Mouse (Mus musculus) layer of hippocampus, adult 11-12 months (tissue): ENCODE results near the gene Gm19402.
"Not testable (repeated sequence)": the region's sequence is repeated elsewhere in the genome, so short reads cannot be mapped to it uniquely, and the experiment has no call there.

Source experiments
- DNase-seq: peaks from one replicate; pipeline ENCODE4 v3.0.0; 2022; ENCODE audit warnings: low spot score

The Gm19402 gene

DNA sequence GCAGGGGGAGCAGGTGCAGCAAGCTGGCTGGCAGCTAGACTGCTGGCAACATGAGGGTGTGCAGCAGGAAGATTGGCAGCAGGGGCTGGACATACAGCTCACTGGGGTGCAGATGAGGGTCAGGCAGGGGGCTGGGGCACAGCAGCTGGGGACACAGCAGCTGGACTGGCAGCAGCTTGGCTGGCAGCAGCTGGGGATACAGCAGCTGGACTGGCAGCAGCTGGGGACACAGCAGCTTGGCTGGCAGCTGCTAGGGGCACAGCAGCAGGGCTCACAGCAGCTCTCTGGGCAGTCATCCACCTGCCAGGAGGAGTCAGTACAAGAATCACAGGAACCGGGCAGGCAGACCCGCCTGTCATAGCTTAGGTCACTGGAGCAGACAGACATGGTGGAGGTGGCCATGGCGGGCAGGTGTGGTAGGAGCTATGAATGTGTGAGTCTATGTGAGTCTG lies at the start of gene Gm19402:
Gm19402 (minus strand) TSS at position 402 of the 452 bp plus-strand sequence.
- not testable (repeated sequence) for DNase-seq

DNA sequence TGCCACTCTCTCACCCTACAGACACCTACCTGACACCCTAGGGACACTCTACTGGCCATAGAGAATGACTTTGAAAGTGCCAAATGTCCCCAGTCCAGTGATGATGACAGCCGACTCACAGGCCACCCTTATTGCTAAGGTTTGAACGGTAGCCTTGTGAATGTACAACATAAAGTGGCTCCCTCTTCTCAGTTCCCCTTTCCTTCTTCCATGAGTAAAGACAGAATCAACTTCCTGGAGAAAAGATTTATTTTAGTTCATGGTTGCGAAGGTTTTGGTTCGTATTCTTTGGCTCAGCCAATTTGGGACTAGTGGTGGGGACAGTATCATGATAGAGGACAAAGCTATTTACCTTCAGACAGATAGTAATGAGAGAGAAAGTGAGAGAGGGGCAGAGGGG lies 48.4 kb upstream of the Gm19402 start:
- no peak for DNase-seq

DNA sequence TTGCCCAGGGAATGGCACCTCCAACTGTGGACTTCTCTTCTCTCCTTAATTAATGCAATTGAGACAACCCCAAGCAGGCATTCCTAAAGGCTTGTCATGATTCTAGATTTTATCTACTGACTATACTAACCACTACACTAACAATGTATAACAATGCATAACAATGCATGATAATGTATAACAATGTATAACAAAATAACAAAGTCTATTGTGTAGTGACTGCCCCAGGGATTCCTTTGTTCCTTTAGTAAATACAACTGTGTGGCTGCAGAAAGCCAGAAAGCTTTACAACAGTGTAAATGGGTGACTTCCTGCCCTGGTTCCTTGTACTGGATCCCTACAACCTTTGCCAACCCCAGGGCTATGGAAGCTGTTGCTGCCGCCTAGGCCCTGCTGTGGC lies 45.4 kb upstream of the Gm19402 start:
- no peak for DNase-seq

DNA sequence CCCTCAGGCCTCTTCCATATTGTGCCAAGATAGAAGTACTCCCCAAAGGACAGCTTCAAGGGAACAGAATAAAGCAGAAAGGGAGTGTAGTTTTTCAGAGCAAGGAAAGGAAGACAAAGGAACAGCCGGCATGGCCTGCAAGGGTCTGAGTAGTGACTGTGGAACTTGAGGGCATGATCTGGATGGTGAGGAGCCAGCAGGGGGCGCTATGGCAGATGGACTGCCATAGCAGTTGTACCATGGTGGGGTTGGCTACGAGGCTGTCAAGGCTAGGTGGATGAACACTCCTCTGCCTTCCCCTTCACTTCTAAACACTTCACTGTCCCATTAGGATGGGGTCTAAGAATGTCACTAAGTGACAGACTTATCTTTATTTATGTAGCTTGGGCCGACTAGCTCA lies 38.7 kb upstream of the Gm19402 start:
- no peak for DNase-seq

DNA sequence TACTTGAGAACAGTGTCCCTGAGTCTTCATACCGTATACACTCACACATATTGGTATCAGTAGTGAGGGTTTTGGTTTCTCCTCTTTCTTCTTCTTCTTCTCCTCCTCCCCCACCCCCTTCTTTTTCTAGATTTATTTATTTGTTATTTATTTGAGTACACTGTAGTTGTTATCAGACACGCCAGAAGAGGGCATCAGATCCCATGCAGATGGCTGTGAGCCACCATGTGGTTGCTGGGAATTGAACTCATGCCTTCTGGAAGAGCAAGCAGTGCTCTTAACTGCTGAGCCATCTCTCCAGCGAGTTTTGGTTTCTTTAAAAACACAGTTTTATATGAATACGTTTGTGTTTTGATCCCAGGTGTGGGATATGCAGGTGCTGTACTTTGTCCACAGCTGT lies 37.7 kb upstream of the Gm19402 start:
- DNase-seq, result no peak

DNA sequence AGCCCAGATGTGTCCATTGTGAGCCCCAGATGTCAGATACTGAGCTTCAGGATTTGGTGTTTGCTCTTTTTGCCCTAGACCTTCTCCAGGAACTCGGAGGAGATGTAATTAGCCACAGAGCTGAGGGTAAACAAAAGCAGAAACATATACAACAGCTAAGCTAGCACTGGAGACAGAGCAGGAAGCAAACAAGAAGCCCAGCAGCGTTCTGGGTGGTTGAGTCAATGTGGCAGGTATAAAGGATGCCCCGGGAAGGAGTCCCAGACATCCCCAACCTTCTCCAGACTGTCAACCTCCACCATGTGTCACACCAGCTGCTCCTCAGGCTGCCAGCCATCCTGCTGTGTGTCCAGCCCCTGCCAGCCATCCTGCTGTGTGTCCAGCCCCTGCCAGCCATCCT lies 35.6 kb upstream of the Gm19402 start, which contains the start of gene Gm10100:
Gm10100 (plus strand) TSS at position 301 of the 400 bp plus-strand sequence.
- no peak for DNase-seq

DNA sequence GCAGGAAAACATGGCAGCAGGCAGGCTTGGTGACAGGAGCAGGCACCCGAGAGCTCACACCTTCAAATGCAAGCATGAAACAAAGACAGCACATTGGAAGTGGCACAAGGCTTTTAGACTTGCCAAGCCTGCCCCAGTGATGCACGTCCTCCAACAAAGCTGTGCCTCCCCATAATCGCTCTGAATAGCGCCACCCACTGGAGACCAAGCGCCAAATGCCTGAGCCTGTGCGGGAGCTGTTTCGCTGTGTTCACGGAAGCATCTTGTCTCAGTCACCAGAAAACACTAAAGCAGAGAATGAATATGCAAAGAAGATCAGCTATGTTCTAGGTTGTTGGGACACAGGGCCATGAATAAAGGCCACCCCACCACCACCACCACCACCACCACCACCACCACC lies 34.3 kb upstream of the Gm19402 start:
- no peak for DNase-seq

DNA sequence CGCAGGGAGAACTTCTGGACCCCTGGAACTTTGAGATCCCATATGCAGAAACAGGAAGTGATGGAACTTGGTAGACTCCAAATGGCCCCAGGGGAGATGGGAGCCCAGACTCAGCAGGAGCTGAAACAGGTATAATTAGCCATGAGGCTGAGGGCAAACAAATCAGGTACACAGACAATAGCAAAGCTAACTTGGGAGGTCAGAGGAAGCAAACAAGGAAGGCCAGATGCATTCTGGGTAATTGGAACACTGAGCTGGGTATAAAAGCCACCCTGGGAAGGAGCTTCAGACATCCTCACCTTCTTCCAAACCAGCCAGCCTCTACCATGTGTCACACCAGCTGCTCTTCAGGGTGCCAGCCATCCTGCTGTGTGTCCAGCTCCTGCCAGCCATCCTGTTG lies 29.7 kb upstream of the Gm19402 start, which contains the start of gene Krtap12-1:
Krtap12-1 (plus strand) TSS at position 301 of the 400 bp plus-strand sequence.
- DNase-seq, result not testable (repeated sequence)

DNA sequence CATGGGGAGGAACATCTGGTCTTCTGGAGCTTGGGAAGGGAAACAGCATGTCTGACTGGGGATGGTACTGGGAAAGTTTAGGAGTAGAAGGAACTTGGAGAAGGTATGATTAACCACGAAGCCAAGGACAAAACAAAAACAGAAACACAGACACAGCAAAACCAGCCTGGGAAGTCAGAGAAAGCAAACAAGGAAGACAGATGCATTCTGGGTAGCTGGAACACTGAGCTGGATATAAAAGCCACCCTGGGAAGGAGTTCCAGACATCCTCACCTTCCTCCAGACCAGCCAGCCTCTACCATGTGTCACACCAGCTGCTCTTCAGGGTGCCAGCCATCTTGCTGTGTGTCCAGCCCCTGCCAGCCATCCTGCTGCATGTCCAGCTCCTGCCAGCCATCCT lies 24.9 kb upstream of the Gm19402 start, which contains the start of gene Gm10142:
Gm10142 (plus strand) TSS at position 301 of the 400 bp plus-strand sequence.
- no peak for DNase-seq

DNA sequence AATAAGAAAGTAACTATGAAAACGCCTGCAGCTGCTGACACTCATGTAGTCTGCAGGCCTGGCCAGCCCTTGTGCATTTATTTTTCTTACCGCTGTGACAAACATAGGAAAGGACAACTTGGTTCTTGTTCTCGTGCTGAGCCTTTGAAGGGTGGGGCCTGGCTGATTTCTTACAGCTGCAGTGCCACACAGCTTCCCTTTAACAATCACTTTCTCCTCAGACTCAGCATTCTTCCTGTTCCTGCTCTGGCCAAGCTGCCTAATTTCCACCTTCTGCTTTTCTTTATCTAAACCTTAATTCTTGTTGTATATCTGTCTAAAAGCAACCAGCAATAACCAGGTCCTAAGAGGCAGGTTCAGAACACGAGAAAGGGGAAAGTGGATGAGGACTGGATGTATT lies 23.2 kb upstream of the Gm19402 start:
- no peak for DNase-seq

DNA sequence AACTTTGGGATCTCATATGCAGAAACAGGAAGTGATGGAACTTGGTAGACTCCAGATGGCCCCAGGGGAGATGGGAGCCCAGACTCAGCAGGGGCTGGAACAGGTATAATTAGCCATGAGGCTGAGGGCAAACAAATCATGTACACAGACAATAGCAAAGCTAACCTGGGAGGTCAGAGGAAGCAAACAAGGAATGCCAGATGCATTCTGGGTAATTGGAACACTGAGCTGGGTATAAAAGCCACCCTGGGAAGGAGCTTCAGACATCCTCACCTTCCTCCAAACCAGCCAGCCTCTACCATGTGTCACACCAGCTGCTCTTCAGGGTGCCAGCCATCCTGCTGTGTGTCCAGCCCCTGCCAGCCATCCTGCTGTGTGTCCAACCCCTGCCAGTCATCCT lies 20.6 kb upstream of the Gm19402 start, which contains the start of gene Gm10024:
Gm10024 (plus strand) TSS at position 301 of the 400 bp plus-strand sequence.
- not testable (repeated sequence) for DNase-seq

DNA sequence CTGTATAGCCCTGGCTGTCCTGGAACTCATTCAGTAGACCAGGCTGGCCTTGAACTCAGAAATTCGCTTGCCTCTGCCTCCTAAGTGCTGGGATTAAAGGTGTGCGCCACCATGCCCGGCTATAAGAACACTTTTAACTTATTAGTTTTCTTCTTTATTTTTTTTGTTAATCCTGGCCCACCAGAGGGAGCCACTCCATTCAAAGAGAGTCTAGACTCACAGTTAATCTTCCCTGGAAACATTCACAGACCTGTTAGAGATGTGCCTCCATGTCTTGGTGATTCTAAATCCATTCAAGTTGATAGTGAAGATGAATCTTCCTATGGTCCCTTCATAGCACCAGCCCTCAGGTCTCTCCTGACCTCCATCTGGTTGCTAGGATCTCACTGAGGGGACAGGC lies 19.3 kb upstream of the Gm19402 start:
- no peak for DNase-seq

DNA sequence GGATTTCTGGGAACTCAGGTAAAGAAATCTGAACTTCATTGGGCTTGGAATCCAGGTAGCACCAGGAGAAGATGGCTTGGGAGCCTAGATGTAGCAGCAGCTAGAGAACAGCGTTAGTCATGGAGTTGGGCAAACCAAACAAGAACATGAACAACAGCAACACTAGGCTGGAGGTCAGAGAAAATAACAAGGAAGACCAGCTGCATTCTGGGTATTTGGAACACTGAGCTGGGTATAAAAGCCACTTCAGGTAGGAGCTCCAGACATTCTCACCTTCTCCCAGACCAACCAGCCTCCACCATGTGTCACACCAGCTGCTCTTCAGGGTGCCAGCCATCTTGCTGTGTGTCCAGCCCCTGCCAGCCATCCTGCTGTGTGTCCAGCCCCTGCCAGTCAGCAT lies 15.8 kb upstream of the Gm19402 start, which contains the start of gene Gm10272:
Gm10272 (plus strand) TSS at position 301 of the 400 bp plus-strand sequence.
- DNase-seq, result no peak

DNA sequence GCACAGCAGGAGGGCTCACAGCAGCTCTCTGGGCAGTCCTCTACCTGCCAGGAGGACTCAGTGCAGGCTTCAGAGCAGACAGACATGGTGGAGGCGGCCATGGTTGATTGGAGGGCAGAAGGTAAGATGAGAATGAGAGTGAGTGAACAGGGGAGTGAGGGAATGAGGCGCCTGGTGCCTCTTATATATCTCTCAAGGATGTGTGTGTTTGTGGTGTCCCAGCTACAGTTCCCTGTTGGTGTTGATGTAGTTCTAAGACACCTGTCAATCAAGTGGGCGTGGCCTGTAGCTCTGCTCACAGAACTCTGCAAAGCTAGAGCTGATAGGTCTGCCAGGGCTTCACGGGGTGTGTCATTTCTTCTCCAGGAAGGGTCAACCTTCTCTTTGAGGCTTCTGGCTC lies 6.6 kb upstream of the Gm19402 start, which contains the start of gene Gm9508:
Gm9508 (minus strand) TSS at position 101 of the 400 bp plus-strand sequence.
- no peak for DNase-seq

DNA sequence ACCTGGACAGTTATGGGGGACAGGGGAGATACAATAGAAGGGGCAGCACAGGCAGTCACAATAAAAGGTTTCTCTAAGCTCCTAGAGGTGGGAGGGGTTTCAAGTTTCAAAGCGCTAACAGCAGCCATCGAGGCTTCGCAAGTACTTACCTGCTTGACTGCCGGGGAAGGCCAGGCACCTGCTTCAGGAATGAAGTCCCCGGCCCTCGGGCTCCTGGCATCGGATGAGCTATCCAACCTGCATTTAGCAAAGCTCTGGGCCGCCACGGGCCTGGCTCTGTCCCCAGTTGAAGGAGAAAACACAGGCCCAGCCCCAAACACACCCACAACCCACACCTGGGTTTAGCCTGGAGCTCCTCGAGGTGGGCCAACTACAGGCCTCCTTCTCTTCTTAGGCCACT lies 3.5 kb downstream of the Gm19402 start:
- no peak for DNase-seq

DNA sequence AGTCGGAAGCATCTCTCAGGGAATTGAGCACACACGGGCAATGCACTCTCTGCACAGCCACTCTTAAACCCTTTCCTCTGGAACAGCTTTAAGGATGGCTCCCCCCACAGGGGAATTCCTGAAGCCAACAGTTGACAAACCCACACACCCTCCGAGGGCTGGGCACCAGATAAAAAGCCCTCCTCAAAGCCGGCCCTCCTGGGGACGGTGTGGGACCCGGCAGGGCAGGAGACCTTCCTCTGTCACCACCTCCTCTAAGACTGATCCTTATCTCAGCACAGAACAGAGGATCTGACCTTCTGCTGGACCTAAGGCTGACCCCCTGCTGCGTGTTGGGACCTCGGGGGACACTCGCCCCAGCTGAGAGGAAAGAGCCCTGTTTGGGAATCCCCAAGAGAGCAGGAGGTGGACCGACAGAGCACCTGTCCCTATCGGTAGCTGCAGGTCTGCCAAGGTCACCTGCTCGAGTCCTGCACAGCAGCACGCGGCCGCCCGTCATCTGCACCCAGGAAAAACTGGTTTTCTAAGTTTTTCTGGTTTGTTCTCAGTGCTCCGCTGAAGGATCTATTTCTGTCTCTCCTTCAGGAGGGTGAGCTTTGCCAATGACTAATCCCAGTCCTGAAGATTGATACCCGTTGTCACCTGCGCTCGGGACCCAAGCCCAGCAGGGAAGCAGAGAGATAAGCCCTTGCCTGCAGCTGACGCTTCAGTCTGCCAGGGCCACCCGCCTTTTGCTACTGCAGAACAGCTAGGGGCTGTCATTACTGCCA lies 4.5 kb downstream of the Gm19402 start, which contains the start of gene Tspear:
Tspear (plus strand) TSS at position 675 of the 770 bp plus-strand sequence.
- no peak for DNase-seq

DNA sequence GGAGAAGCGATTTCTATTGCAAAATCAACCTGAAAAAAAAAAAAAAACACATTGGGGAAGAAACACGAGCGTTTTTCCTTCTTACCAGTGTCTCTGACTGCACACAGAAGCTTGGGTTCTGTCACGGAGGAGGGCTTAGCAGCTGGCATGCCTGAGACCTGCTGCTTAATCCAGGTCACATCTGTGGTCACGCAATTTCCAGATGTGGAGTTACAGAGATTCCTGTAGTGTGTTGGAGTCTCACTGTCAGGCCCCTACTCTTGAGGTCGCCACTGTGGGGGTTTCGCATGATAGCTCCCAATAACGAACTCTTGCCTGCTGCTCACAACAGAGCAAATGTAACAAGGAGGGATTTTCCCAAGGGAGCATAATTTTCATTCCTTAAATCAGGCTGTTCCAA lies 6.4 kb downstream of the Gm19402 start:
- no peak for DNase-seq

DNA sequence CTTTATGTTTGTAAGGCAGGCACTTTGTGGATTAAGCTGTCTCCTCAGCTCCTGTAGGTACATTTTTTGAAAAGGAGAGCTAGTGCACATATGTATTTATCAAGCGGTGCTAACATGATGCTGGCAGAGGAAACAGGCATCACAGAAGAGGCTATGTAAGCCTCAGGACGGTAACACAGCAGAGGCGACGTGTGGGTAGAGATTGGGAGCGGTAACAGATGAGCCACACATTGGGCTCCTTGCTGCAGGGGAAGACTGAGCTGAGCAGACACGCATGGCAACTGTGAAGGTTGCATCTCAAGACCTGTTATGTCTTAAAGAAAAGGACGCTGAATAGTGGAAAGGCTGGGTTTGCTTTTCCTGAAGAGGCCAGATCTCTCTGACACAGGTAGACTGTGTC lies 7.6 kb downstream of the Gm19402 start:
- no peak for DNase-seq

DNA sequence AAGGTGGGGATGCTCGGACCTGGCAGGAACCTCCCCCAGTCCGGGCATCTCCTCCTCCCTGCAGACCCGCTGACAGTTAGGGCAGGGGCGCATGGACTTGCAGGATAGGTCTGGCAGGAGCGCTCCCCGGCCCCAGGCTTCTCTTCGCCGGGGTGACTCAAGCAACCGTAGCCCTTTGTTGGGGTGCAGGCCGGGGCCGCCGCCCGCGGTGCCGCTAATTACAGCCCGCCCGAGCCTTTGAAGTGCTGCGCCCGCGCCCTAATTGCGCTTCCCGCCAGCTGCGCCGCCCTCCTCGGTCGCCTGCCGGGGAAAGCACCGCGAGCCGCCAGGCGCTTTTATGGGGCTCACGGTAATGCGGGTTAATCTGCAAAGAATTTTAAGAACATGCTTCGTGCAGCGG lies 13.0 kb downstream of the Gm19402 start:
- DNase-seq, result no peak

DNA sequence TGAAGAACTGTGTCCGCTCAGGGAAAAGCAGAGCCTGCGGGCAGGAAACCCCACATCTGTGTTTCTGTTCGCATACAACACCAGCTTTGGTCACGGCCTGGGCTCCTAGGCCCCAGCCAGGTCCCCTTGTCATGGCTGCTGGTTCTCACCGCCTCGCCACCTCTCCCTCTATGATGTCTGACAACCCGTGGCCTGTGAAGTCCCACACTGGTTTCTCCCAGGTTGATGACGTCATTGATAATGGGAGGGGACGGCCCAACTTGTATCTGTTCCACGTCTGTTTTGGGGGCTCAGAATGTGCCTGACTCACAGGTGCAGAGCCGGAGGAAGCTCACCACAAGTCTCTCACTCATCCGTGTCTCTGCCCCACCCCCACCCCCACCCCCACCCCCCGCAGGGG lies 16.8 kb downstream of the Gm19402 start:
- no peak for DNase-seq

DNA sequence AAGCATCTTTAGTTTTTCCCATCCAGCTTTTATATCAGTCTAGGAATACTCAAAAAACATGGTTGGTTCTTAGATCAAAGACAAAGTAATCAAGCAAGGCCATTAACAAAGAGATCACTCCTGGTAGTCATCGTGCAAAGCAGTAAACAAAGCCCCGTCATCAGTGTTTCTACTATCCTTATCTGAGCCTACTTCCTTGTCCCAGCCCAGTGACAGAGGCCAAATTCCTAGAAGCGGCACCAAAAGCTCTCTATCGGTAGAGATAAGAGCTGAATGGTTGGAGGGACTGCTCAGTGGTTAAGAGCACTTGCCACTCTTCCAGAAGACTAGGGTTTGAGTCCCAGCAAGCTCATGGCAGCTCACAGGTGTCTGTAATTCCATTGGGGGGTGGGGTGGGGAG lies 19.0 kb downstream of the Gm19402 start:
- no peak for DNase-seq

DNA sequence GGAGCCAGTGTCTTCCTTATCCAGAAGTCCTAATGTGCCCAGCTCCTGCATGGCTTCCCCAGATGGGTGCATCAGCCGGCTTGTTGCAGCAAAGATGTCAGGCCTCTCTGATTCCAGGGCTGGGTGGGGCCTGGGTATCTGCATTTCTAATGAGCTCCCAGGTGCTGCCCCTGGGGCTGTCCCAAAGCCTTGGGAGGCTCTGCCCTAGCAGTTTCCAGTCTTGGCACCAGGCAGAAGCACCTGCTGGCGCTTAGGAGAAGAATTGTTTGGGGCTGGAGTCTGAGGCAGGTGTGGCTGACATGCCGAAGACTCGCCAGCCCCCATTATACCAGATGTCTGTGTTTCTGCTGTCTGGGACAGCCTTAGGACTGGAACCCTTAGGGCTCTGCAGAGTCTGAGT lies 19.8 kb downstream of the Gm19402 start:
- DNase-seq, result no peak

DNA sequence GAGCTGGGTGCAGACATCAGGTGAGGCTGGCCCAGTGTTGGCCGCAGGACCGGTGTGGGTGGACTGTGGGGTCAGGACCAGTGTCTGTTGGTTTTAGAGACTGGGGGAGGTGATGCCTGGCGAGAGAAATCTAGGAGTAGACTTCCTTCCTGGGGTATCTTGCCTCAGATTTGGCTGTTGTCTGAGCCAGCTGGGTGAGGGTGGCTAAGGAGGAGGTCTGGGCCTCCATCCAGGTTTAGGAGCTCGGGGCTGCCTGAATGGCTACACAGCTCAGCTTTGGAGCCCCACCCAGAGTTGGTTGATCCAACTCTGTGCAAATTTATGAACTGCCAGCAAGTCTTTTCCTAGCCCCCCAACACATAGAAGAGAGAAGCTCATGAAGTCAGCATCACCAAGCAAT lies 23.2 kb downstream of the Gm19402 start:
- DNase-seq, result no peak
